Mouse (Mus musculus): ENCODE data around the gene Pkib. TPM values are rescaled to one million over a fixed set of nuclear protein-coding genes. Genes with fewer than 3 reads are reported as not detected.

Pkib gene
- total RNA-seq, 1 experiment from 2014 or later, result 4.3 TPM

- 0 out of 2 replicates have a peak, but pooled peaks have one; percentile 59 for ATAC-seq (replicated peaks; ENCODE audit: insufficient number of reproducible peaks, low FRiP score, low TSS enrichment, poor library complexity, severe bottlenecking)
These were observed 89.3 kb downstream of the Pkib start for GRCm38 (mm10) chr10:57721035-57721434.

- no peak for ATAC-seq (replicated peaks; ENCODE audit: insufficient number of reproducible peaks, low FRiP score, low TSS enrichment, poor library complexity, severe bottlenecking)
These were observed 90.6 kb downstream of the Pkib start for GRCm38 (mm10) chr10:57722363-57722762.

- peak; percentile 88 for ATAC-seq (replicated peaks; ENCODE audit: insufficient number of reproducible peaks, low FRiP score, low TSS enrichment, poor library complexity, severe bottlenecking)
These were observed 95.9 kb downstream of the Pkib start for GRCm38 (mm10) chr10:57727666-57728065.

GRCm38 (mm10) chr10:57731672-57732071 lies 99.9 kb downstream of the Pkib start:
- ATAC-seq (replicated peaks; ENCODE audit: insufficient number of reproducible peaks, low FRiP score, low TSS enrichment, poor library complexity, severe bottlenecking), result 0 out of 2 replicates have a peak, but pooled peaks have one; percentile 45

GRCm38 (mm10) chr10:57740733-57741132 lies 109.0 kb downstream of the Pkib start:
- ATAC-seq (replicated peaks; ENCODE audit: insufficient number of reproducible peaks, low FRiP score, low TSS enrichment, poor library complexity, severe bottlenecking), result no peak

GRCm38 (mm10) chr10:57741351-57741750 lies 109.6 kb downstream of the Pkib start:
- ATAC-seq (replicated peaks; ENCODE audit: insufficient number of reproducible peaks, low FRiP score, low TSS enrichment, poor library complexity, severe bottlenecking), result no peak

GRCm38 (mm10) chr10:57743045-57743444 lies 111.3 kb downstream of the Pkib start:
- ATAC-seq (replicated peaks; ENCODE audit: insufficient number of reproducible peaks, low FRiP score, low TSS enrichment, poor library complexity, severe bottlenecking), result no peak

- peak; percentile 54; the same call in 1 of the 2 replicates for ATAC-seq (replicated peaks; ENCODE audit: insufficient number of reproducible peaks, low FRiP score, low TSS enrichment, poor library complexity, severe bottlenecking)
These were observed 111.8 kb downstream of the Pkib start for GRCm38 (mm10) chr10:57743606-57744016.

GRCm38 (mm10) chr10:57744128-57744765 lies 112.5 kb downstream of the Pkib start:
- ATAC-seq (replicated peaks; ENCODE audit: insufficient number of reproducible peaks, low FRiP score, low TSS enrichment, poor library complexity, severe bottlenecking), result no peak

- peak; percentile 79 for ATAC-seq (replicated peaks; ENCODE audit: insufficient number of reproducible peaks, low FRiP score, low TSS enrichment, poor library complexity, severe bottlenecking)
These were observed 113.7 kb downstream of the Pkib start for GRCm38 (mm10) chr10:57745452-57745851.

- ATAC-seq (replicated peaks; ENCODE audit: insufficient number of reproducible peaks, low FRiP score, low TSS enrichment, poor library complexity, severe bottlenecking), result 0 out of 2 replicates have a peak, but pooled peaks have one; percentile 10
These were observed 115.3 kb downstream of the Pkib start for GRCm38 (mm10) chr10:57747127-57747526.

GRCm38 (mm10) chr10:57753343-57753742 lies 121.6 kb downstream of the Pkib start:
- peak; percentile 61 for ATAC-seq (replicated peaks; ENCODE audit: insufficient number of reproducible peaks, low FRiP score, low TSS enrichment, poor library complexity, severe bottlenecking)

- no peak for ATAC-seq (replicated peaks; ENCODE audit: insufficient number of reproducible peaks, low FRiP score, low TSS enrichment, poor library complexity, severe bottlenecking)
These were observed 123.5 kb downstream of the Pkib start for GRCm38 (mm10) chr10:57755201-57755736.

GRCm38 (mm10) chr10:57758999-57759398 lies 127.2 kb downstream of the Pkib start:
- ATAC-seq (replicated peaks; ENCODE audit: insufficient number of reproducible peaks, low FRiP score, low TSS enrichment, poor library complexity, severe bottlenecking), result peak; percentile 59; the same call in 1 of the 2 replicates

GRCm38 (mm10) chr10:57760694-57761093 lies 128.9 kb downstream of the Pkib start:
- ATAC-seq (replicated peaks; ENCODE audit: insufficient number of reproducible peaks, low FRiP score, low TSS enrichment, poor library complexity, severe bottlenecking), result no peak

- ATAC-seq (replicated peaks; ENCODE audit: insufficient number of reproducible peaks, low FRiP score, low TSS enrichment, poor library complexity, severe bottlenecking), result no peak
These were observed 131.3 kb downstream of the Pkib start for GRCm38 (mm10) chr10:57763044-57763443.

- no peak for ATAC-seq (replicated peaks; ENCODE audit: insufficient number of reproducible peaks, low FRiP score, low TSS enrichment, poor library complexity, severe bottlenecking)
These were observed 151.7 kb downstream of the Pkib start for GRCm38 (mm10) chr10:57783289-57784130.

- ATAC-seq (replicated peaks; ENCODE audit: insufficient number of reproducible peaks, low FRiP score, low TSS enrichment, poor library complexity, severe bottlenecking), result no peak
These were observed 152.5 kb downstream of the Pkib start for GRCm38 (mm10) chr10:57784131-57784875.

GRCm38 (mm10) chr10:57784876-57785150 lies 153.0 kb downstream of the Pkib start, which contains the start of gene Fabp7:
Fabp7 (plus strand) TSS chr10:57784881.
- ATAC-seq (replicated peaks; ENCODE audit: insufficient number of reproducible peaks, low FRiP score, low TSS enrichment, poor library complexity, severe bottlenecking), result no peak

Measured in monocyte, adult 5-6 weeks (primary cell).